Mouse (Mus musculus) E14TG2a.4 (cell line): ENCODE results near the gene Taf12.

Source experiments
- CTCF ChIP-seq: conservative IDR thresholded peaks from 2 replicates; pipeline ENCODE4 v1.5.1; 2014; ENCODE audit warnings: low read length
- NANOG ChIP-seq: IDR thresholded peaks from 2 replicates; pipeline ENCODE4 v1.6.1; 2014; ENCODE audit warnings: borderline replicate concordance, low read length, mixed read lengths

GRCm38 (mm10) chr4:132301486-132301885 lies 27.3 kb downstream of the Taf12 start:
- no peak for TF ChIP-seq CTCF
- TF ChIP-seq NANOG = no peak
